Mouse (Mus musculus): ENCODE data around the gene 9530003J23Rik.
"Not testable (repeated sequence)": the region's sequence is repeated elsewhere in the genome, so short reads cannot be mapped to it uniquely, and the experiment has no call there.

The 9530003J23Rik gene

GRCm38 (mm10) chr10:117238603-117239002, at the start of gene 9530003J23Rik:
Gene 9530003J23Rik (minus strand): TSS chr10:117238703.
- DNase-seq, result no peak

- DNase-seq, result no peak
Measured at GRCm38 (mm10) chr10:117287226-117287850, 48.8 kb upstream of the 9530003J23Rik start.

GRCm38 (mm10) chr10:117286366-117286970, 48.0 kb upstream of the 9530003J23Rik start:
- DNase-seq, result no peak

- not testable (repeated sequence) for DNase-seq
Measured at GRCm38 (mm10) chr10:117285584-117285983, 47.1 kb upstream of the 9530003J23Rik start.

GRCm38 (mm10) chr10:117284578-117285520, 46.3 kb upstream of the 9530003J23Rik start:
- no peak for DNase-seq

- no peak for DNase-seq
Measured at GRCm38 (mm10) chr10:117283871-117284577, 45.5 kb upstream of the 9530003J23Rik start.

GRCm38 (mm10) chr10:117283196-117283595, 44.7 kb upstream of the 9530003J23Rik start:
- DNase-seq, result not testable (repeated sequence)

- no peak for DNase-seq
Measured at GRCm38 (mm10) chr10:117282551-117282950, 44.0 kb upstream of the 9530003J23Rik start.

GRCm38 (mm10) chr10:117282049-117282448, 43.5 kb upstream of the 9530003J23Rik start, which contains the start of gene Lyz2:
Gene Lyz2 (minus strand): TSS chr10:117282321.
- no peak for DNase-seq

GRCm38 (mm10) chr10:117281381-117281920, 42.9 kb upstream of the 9530003J23Rik start:
- no peak for DNase-seq

GRCm38 (mm10) chr10:117280000-117280399, 41.5 kb upstream of the 9530003J23Rik start:
- no peak for DNase-seq

- DNase-seq, result not testable (repeated sequence)
Measured at GRCm38 (mm10) chr10:117278510-117278909, 40.0 kb upstream of the 9530003J23Rik start.

- not testable (repeated sequence) for DNase-seq
Measured at GRCm38 (mm10) chr10:117277779-117278178, 39.3 kb upstream of the 9530003J23Rik start.

GRCm38 (mm10) chr10:117275681-117276369, 37.3 kb upstream of the 9530003J23Rik start:
- no peak for DNase-seq

GRCm38 (mm10) chr10:117274645-117275044, 36.1 kb upstream of the 9530003J23Rik start:
- not testable (repeated sequence) for DNase-seq

- no peak for DNase-seq
Measured at GRCm38 (mm10) chr10:117272023-117272422, 33.5 kb upstream of the 9530003J23Rik start.

GRCm38 (mm10) chr10:117259870-117260269, 21.4 kb upstream of the 9530003J23Rik start:
- DNase-seq, result no peak

- DNase-seq, result no peak
Measured at GRCm38 (mm10) chr10:117235866-117236265, 2.6 kb downstream of the 9530003J23Rik start.

GRCm38 (mm10) chr10:117234825-117235224, 3.7 kb downstream of the 9530003J23Rik start:
- no peak for DNase-seq

GRCm38 (mm10) chr10:117229826-117230225, 8.7 kb downstream of the 9530003J23Rik start:
- no peak for DNase-seq

GRCm38 (mm10) chr10:117226002-117226401, 12.5 kb downstream of the 9530003J23Rik start:
- no peak for DNase-seq

GRCm38 (mm10) chr10:117225094-117225493, 13.4 kb downstream of the 9530003J23Rik start:
- no peak for DNase-seq
